Mouse (Mus musculus): ENCODE measurements around the gene Ube2a. TPM values are rescaled to one million over a fixed set of nuclear protein-coding genes. Genes with fewer than 3 reads are reported as not detected.

The Ube2a gene
- total and polyA plus RNA-seq, 2 experiments from 2014 or later = 40.4 to 110 TPM

- Histone ChIP-seq H3K4me2 (ENCODE audit: low read depth, low read length, poor library complexity, severe bottlenecking) (no peak overlapping the region), H3K4me1 (ENCODE audit: insufficient read depth, low read length) (no peaks in the 10 kb centered on the region), H3K9ac (replicated peaks; ENCODE audit: low read length, poor library complexity, severe bottlenecking) (no peak overlapping the region), H3K27me3 (ENCODE audit: insufficient read depth, low read length) (no peaks in the 10 kb centered on the region), H3K27ac (ENCODE audit: low read depth, low read length) (no peak overlapping the region), H3K9me3 (ENCODE audit: low read length) (no peaks in the 10 kb centered on the region), H3K36me3 (ENCODE audit: insufficient read depth, low read length) (no peaks in the 10 kb centered on the region), H3K4me3 (ENCODE audit: low read depth, low read length) (no peak overlapping the region)
- 84% methylated on average over 8 of the region's 8 CpGs for WGBS
- ATAC-seq (ENCODE audit: low FRiP score) (no peak), DNase-seq (ENCODE audit: low spot score) (no peak)
- no peak for TF ChIP-seq CTCF (IDR thresholded peaks at IDR 0.05)
Measured at GRCm38 (mm10) chrX:36852631-36853030, 21.1 kb upstream of the Ube2a start.

- no peaks in the 10 kb centered on the region for H3K27me3 ChIP-seq (ENCODE audit: insufficient read depth, low read length)
- peak overlapping the region; percentile 39 for H3K4me3 ChIP-seq (ENCODE audit: low read depth, low read length)
- H3K9me3 ChIP-seq (ENCODE audit: low read length) = no peaks in the 10 kb centered on the region
- peak overlapping the region; percentile 44 for H3K4me2 ChIP-seq (ENCODE audit: low read depth, low read length, poor library complexity, severe bottlenecking)
- WGBS = 18% methylated on average over 43 of the region's 44 CpGs
- no peaks in the 10 kb centered on the region for H3K36me3 ChIP-seq (ENCODE audit: insufficient read depth, low read length)
- H3K9ac ChIP-seq (replicated peaks; ENCODE audit: low read length, poor library complexity, severe bottlenecking) = 0 out of 2 replicates have a peak overlapping the region, but pooled peaks have one; percentile 19
- H3K27ac ChIP-seq (ENCODE audit: low read depth, low read length) = no peak overlapping the region
- DNase-seq (ENCODE audit: low spot score) = peak; percentile 87
- peak; percentile 90 for ATAC-seq (ENCODE audit: low FRiP score)
- TF ChIP-seq CTCF (IDR thresholded peaks at IDR 0.05) = no peak
- H3K4me1 ChIP-seq (ENCODE audit: insufficient read depth, low read length) = no peaks in the 10 kb centered on the region
Measured at GRCm38 (mm10) chrX:36863766-36864608, 9.7 kb upstream of the Ube2a start.

DNA sequence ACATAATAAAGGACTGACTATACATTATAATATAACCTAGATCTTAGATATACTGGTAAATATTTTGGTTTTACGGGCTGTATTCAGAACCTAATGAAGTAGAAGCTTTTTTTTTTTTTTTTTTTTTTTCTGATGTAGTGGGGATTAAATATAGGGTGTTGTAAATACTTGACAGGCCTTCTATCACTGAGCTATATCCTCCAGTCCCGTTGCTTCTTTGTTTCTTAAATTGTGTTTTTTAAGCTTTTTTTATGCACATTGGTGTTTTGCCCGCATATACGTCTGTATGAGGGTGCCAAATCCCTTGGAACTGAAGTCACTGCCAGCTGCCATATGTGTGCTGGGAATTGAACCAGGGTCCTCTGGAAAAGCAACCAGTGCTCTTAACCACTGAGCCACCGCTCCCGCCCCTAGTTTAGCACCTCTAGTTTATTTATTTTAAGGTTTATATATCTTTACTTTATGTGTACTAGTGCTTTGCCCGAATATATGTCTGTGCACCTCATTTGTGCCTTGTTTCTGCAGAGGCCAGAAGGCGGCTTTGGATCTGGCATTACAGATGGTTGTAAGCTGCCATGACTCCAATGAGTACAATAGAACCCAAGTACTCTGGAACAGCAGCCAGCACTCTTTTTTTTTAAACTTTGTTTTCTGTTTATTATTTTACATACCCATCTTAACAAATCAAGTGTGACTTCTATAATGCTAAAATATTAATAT lies 8.9 kb upstream of the Ube2a start:
- 49% methylated on average over 8 of the region's 8 CpGs for WGBS

GRCm38 (mm10) chrX:36870372-36870771 lies 3.3 kb upstream of the Ube2a start:
- WGBS = 81% methylated on average over 3 of the region's 3 CpGs
- no peak for ATAC-seq (ENCODE audit: low FRiP score)

More for the DNA sequence above, 8.9 kb upstream of the Ube2a start:
- H3K9ac ChIP-seq (replicated peaks; ENCODE audit: low read length, poor library complexity, severe bottlenecking) = no peak overlapping the region
- H3K4me3 ChIP-seq (ENCODE audit: low read depth, low read length) = peak overlapping the region; percentile 39
- no peaks in the 10 kb centered on the region for H3K36me3 ChIP-seq (ENCODE audit: insufficient read depth, low read length)
- H3K4me1 ChIP-seq (ENCODE audit: insufficient read depth, low read length) = no peaks in the 10 kb centered on the region
- no peak; the same call in 1 of the 2 replicates for ATAC-seq (ENCODE audit: low FRiP score)
- H3K27ac ChIP-seq (ENCODE audit: low read depth, low read length) = no peak overlapping the region
- no peak for TF ChIP-seq CTCF (IDR thresholded peaks at IDR 0.05)
- H3K4me2 ChIP-seq (ENCODE audit: low read depth, low read length, poor library complexity, severe bottlenecking) = peak overlapping the region; percentile 36
- H3K9me3 ChIP-seq (ENCODE audit: low read length) = no peaks in the 10 kb centered on the region
- no peak for DNase-seq (ENCODE audit: low spot score)
- no peaks in the 10 kb centered on the region for H3K27me3 ChIP-seq (ENCODE audit: insufficient read depth, low read length)

GRCm38 (mm10) chrX:36874178-36874696 lies 537 bp downstream of the Ube2a start:
- Histone ChIP-seq H3K4me3 (ENCODE audit: low read depth, low read length) (peak overlapping the region; percentile 69), H3K36me3 (ENCODE audit: insufficient read depth, low read length) (no peaks in the 10 kb centered on the region), H3K4me1 (ENCODE audit: insufficient read depth, low read length) (no peaks in the 10 kb centered on the region), H3K27me3 (ENCODE audit: insufficient read depth, low read length) (no peaks in the 10 kb centered on the region), H3K9me3 (ENCODE audit: low read length) (no peaks in the 10 kb centered on the region), H3K4me2 (ENCODE audit: low read depth, low read length, poor library complexity, severe bottlenecking) (peak overlapping the region; percentile 60), H3K9ac (replicated peaks; ENCODE audit: low read length, poor library complexity, severe bottlenecking) (peak overlapping the region; percentile 71), H3K27ac (ENCODE audit: low read depth, low read length) (peak overlapping the region; percentile 62; the same call in 1 of the 2 replicates)
- 11% methylated on average over 57 of the region's 57 CpGs for WGBS
- TF ChIP-seq CTCF (IDR thresholded peaks at IDR 0.05) = no peak
- DNase-seq (ENCODE audit: low spot score) (peak; percentile 81), ATAC-seq (ENCODE audit: low FRiP score) (peak; percentile 97)

More at GRCm38 (mm10) chrX:36870372-36870771, 3.3 kb upstream of the Ube2a start:
- no peaks in the 10 kb centered on the region for H3K27me3 ChIP-seq (ENCODE audit: insufficient read depth, low read length)
- no peak overlapping the region for H3K4me3 ChIP-seq (ENCODE audit: low read depth, low read length)
- no peak for DNase-seq (ENCODE audit: low spot score)
- no peaks in the 10 kb centered on the region for H3K9me3 ChIP-seq (ENCODE audit: low read length)
- TF ChIP-seq CTCF (IDR thresholded peaks at IDR 0.05) = no peak
- no peak overlapping the region for H3K27ac ChIP-seq (ENCODE audit: low read depth, low read length)
- H3K4me2 ChIP-seq (ENCODE audit: low read depth, low read length, poor library complexity, severe bottlenecking) = no peak overlapping the region
- no peaks in the 10 kb centered on the region for H3K36me3 ChIP-seq (ENCODE audit: insufficient read depth, low read length)
- H3K4me1 ChIP-seq (ENCODE audit: insufficient read depth, low read length) = no peaks in the 10 kb centered on the region
- no peak overlapping the region for H3K9ac ChIP-seq (replicated peaks; ENCODE audit: low read length, poor library complexity, severe bottlenecking)

Data from midbrain, postnatal 0 days (tissue).